ENCODE assay signal across 13 mouse cellular contexts in the genomic region with DNA sequence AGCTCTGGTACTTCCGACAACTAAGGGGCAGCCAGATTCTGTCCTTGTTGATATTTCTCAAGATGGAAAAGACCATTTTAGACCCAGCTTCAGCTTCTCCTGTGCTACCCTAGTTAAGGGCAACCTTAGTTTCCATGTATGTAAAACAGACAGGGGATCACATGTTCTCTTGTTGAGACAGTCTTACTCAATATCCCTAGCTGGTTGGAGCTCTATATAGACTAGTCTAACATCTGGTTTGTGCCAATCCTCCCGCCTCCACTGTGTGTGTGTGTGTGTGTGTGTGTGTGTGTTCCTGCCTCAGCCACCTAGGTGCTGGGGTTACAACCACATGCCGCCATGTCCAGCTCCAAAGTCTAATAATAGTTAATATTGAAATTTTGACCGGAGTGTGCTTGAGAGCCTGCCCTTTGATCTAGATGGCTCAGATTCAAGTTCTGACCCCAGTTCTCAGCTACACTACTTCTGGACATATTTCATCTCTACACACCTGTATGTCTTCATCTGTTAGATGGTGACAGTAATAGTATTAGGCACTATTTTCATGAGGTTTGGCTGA. TPM values are rescaled to one million over a fixed set of nuclear protein-coding genes. Genes with fewer than 3 reads are reported as not detected.
DNase-seq lines count a peak whose midpoint lies in the region; ATAC-seq lines count a peak whose summit lies in the region.
"Had no signal": no experiment of that assay in that cellular context is flagged by ENCODE, and none has a peak within 500 bp of the region (broad histone marks: within the 10 kb centered on the region; RNA-seq: fewer than 3 reads in every experiment).

No protein-coding gene starts in this region.

- H3K4me3 ChIP-seq in forebrain, embryonic 10.5 days = no peak overlapping the region
- no peak overlapping the region for H3K4me3 ChIP-seq in forebrain, embryonic 16.5 days (replicated peaks; ENCODE audit: low read length)
- H3K4me3 ChIP-seq in kidney, embryonic 15.5 days (replicated peaks) = no peak overlapping the region
- H3K4me3 ChIP-seq in midbrain, embryonic 12.5 days = no peak overlapping the region
- no peak overlapping the region for H3K4me3 ChIP-seq in midbrain, embryonic 16.5 days (ENCODE audit: low read depth, low read length)
- H3K4me3 ChIP-seq: layer of hippocampus, adult 2 months; liver, embryonic 13.5 days; neural tube, embryonic 12.5 days had no signal

- intact Hi-C loops in gastrocnemius, postnatal 36 days (cut with DNase I) = no loop called here

- peaks cover 24% of the 10 kb centered on the region for H3K36me3 ChIP-seq in forebrain, embryonic 10.5 days (replicated peaks)
- no peaks in the 10 kb centered on the region; the same call in 1 of the 2 replicates for H3K36me3 ChIP-seq in forebrain, embryonic 16.5 days (ENCODE audit: control insufficient read depth, insufficient read depth)
- H3K36me3 ChIP-seq in kidney, embryonic 15.5 days = peaks cover 21% of the 10 kb centered on the region; the same call in 1 of the 2 replicates
- H3K36me3 ChIP-seq in midbrain, embryonic 12.5 days = peaks cover 2% of the 10 kb centered on the region
- peaks cover 1% of the 10 kb centered on the region; the same call in 1 of the 2 replicates for H3K36me3 ChIP-seq in midbrain, embryonic 16.5 days (ENCODE audit: control insufficient read depth, insufficient read depth, low read length)

- peaks cover 19% of the 10 kb centered on the region for H3K27me3 ChIP-seq in forebrain, embryonic 10.5 days (ENCODE audit: poor library complexity, severe bottlenecking)
- H3K27me3 ChIP-seq in forebrain, embryonic 16.5 days (replicated peaks; ENCODE audit: control insufficient read depth, insufficient read depth, low read length) = no peaks in the 10 kb centered on the region
- no peaks in the 10 kb centered on the region for H3K27me3 ChIP-seq in kidney, embryonic 15.5 days
- H3K27me3 ChIP-seq in midbrain, embryonic 12.5 days = peaks cover 17% of the 10 kb centered on the region
- no peaks in the 10 kb centered on the region for H3K27me3 ChIP-seq in midbrain, embryonic 16.5 days (ENCODE audit: control insufficient read depth, insufficient read depth, low read depth, low read length)
- H3K27me3 ChIP-seq: neural tube, embryonic 12.5 days had no signal

- H3K9ac ChIP-seq in forebrain, embryonic 16.5 days (replicated peaks; ENCODE audit: low read depth, low read length) = no peak overlapping the region
- H3K9ac ChIP-seq in kidney, embryonic 15.5 days = no peak overlapping the region
- H3K9ac ChIP-seq in midbrain, embryonic 12.5 days (replicated peaks) = no peak overlapping the region
- no peak overlapping the region for H3K9ac ChIP-seq in midbrain, embryonic 16.5 days (ENCODE audit: low read depth, low read length)
- H3K9ac ChIP-seq: liver, embryonic 13.5 days; neural tube, embryonic 12.5 days had no signal

- ATAC-seq in forebrain, embryonic 16.5 days = no peak
- ATAC-seq in kidney, embryonic 15.5 days (replicated peaks; ENCODE audit: low FRiP score) = no peak
- ATAC-seq in midbrain, embryonic 12.5 days (ENCODE audit: low FRiP score, low read depth) = peak; percentile 7; the same call in 1 of the 2 replicates
- ATAC-seq in midbrain, embryonic 16.5 days = no peak
- ATAC-seq in frontal cortex, adult (ENCODE audit: low TSS enrichment) = no peak

- H3K9me3 ChIP-seq in forebrain, embryonic 10.5 days = no peaks in the 10 kb centered on the region
- no peaks in the 10 kb centered on the region for H3K9me3 ChIP-seq in forebrain, embryonic 16.5 days (ENCODE audit: control insufficient read depth, low read length)
- H3K9me3 ChIP-seq in kidney, embryonic 15.5 days (replicated peaks) = no peaks in the 10 kb centered on the region
- no peaks in the 10 kb centered on the region for H3K9me3 ChIP-seq in midbrain, embryonic 12.5 days
- no peaks in the 10 kb centered on the region for H3K9me3 ChIP-seq in midbrain, embryonic 16.5 days (replicated peaks; ENCODE audit: control insufficient read depth, low read length, poor library complexity, severe bottlenecking)
- H3K9me3 ChIP-seq: liver, embryonic 13.5 days; neural tube, embryonic 12.5 days had no signal

- H3K27ac ChIP-seq in forebrain, embryonic 10.5 days = peak overlapping the region; percentile 66; the same call in 1 of the 2 replicates
- H3K27ac ChIP-seq in forebrain, embryonic 16.5 days (ENCODE audit: low read length) = no peak overlapping the region
- H3K27ac ChIP-seq in kidney, embryonic 15.5 days = peak overlapping the region; percentile 76
- peak overlapping the region; percentile 73 for H3K27ac ChIP-seq in midbrain, embryonic 12.5 days (replicated peaks)
- H3K27ac ChIP-seq in midbrain, embryonic 16.5 days (ENCODE audit: low read length) = no peak overlapping the region
- H3K27ac ChIP-seq: layer of hippocampus, adult 2 months; liver, embryonic 13.5 days had no signal

- DNase-seq in forebrain, embryonic 10.5 days (ENCODE audit: extremely low spot score, low spot score) = no peak
- DNase-seq in kidney, postnatal 4 days = no peak
- DNase-seq in gastrocnemius, postnatal 36 days = no peak
- DNase-seq: liver, embryonic 13.5 days had no signal

- peaks cover 55% of the 10 kb centered on the region for H3K4me1 ChIP-seq in forebrain, embryonic 10.5 days
- peaks cover 6% of the 10 kb centered on the region for H3K4me1 ChIP-seq in forebrain, embryonic 16.5 days (replicated peaks; ENCODE audit: control insufficient read depth, insufficient read depth, low read length)
- peaks cover 11% of the 10 kb centered on the region; the same call in 1 of the 2 replicates for H3K4me1 ChIP-seq in kidney, embryonic 15.5 days
- peaks cover 22% of the 10 kb centered on the region for H3K4me1 ChIP-seq in midbrain, embryonic 12.5 days
- no peaks in the 10 kb centered on the region; the same call in 1 of the 2 replicates for H3K4me1 ChIP-seq in midbrain, embryonic 16.5 days (ENCODE audit: control insufficient read depth, insufficient read depth, low read length)

- H3K4me2 ChIP-seq in forebrain, embryonic 16.5 days (ENCODE audit: low read length) = no peak overlapping the region
- no peak overlapping the region for H3K4me2 ChIP-seq in kidney, embryonic 15.5 days
- H3K4me2 ChIP-seq in midbrain, embryonic 12.5 days (replicated peaks) = no peak overlapping the region
- no peak overlapping the region for H3K4me2 ChIP-seq in midbrain, embryonic 16.5 days (ENCODE audit: low read length)
- H3K4me2 ChIP-seq: liver, embryonic 13.5 days; neural tube, embryonic 12.5 days had no signal

- WGBS in forebrain, embryonic 10.5 days = 57% methylated on average over 4 of the region's 4 CpGs
- WGBS in forebrain, embryonic 16.5 days = 64% methylated on average over 4 of the region's 4 CpGs
- 85% methylated on average over 4 of the region's 4 CpGs for WGBS in kidney, embryonic 15.5 days
- WGBS in midbrain, embryonic 12.5 days = 53% methylated on average over 4 of the region's 4 CpGs
- WGBS in midbrain, embryonic 16.5 days = 59% methylated on average over 4 of the region's 4 CpGs

RNA-seq across cellular contexts. Expression of a gene that starts 3.2 kb away (rescaled TPM):
- not detected in 2 replicates for polyA plus RNA-seq in forebrain, embryonic 10.5 days (2016; fragmentation: Nextera tagmentation; extraction: Ambion mirVana)
- 0.20 and 0.23 TPM in 2 replicates for polyA plus RNA-seq in forebrain, embryonic 16.5 days (2015; fragmentation: Nextera tagmentation; extraction: Ambion mirVana)
- 0.17 TPM in 1 of 2 replicates, not detected in the other for polyA plus RNA-seq in kidney, embryonic 15.5 days (2015; fragmentation: Nextera tagmentation; extraction: Ambion mirVana)
- polyA plus RNA-seq in midbrain, embryonic 12.5 days (2016; fragmentation: Nextera tagmentation; extraction: Ambion mirVana) = 0.18 and 0.23 TPM in 2 replicates
- polyA plus RNA-seq in midbrain, embryonic 16.5 days (2015; fragmentation: Nextera tagmentation; extraction: Ambion mirVana) = not detected in 2 replicates
- total RNA-seq in gastrocnemius, postnatal 36 days (2021) = not detected
- total RNA-seq: heart, postnatal 36 days; layer of hippocampus, adult 2 months; megakaryocyte-erythroid progenitor cell, adult 5-6 weeks had no signal
- polyA plus RNA-seq: liver, embryonic 13.5 days; neural tube, embryonic 12.5 days had no signal

RNA-seq across cellular contexts. Expression of a gene that starts 45.5 kb away (rescaled TPM):
- 93.2 and 93.7 TPM in 2 replicates for polyA plus RNA-seq in forebrain, embryonic 10.5 days (2016; fragmentation: Nextera tagmentation; extraction: Ambion mirVana)
- polyA plus RNA-seq in forebrain, embryonic 16.5 days (2015; fragmentation: Nextera tagmentation; extraction: Ambion mirVana) = 73.6 and 87.9 TPM in 2 replicates
- 78.7 and 83.4 TPM in 2 replicates for polyA plus RNA-seq in kidney, embryonic 15.5 days (2015; fragmentation: Nextera tagmentation; extraction: Ambion mirVana)
- polyA plus RNA-seq in midbrain, embryonic 12.5 days (2016; fragmentation: Nextera tagmentation; extraction: Ambion mirVana) = 81.8 and 85.3 TPM in 2 replicates
- polyA plus RNA-seq in midbrain, embryonic 16.5 days (2015; fragmentation: Nextera tagmentation; extraction: Ambion mirVana) = 65.8 and 69.1 TPM in 2 replicates
- total RNA-seq in gastrocnemius, postnatal 36 days (2021) = 10 to 100 TPM; 20.8 to 25.1 TPM

Comparison
In these comparisons a context has a peak if more than half of its experiments do, and no peak if none do; other contexts are left out.
1. H3K27ac ChIP-seq: peak in forebrain, embryonic 10.5 days (single experiment), kidney, embryonic 15.5 days (single experiment) and midbrain, embryonic 12.5 days (single experiment); none in forebrain, embryonic 16.5 days (single experiment) and midbrain, embryonic 16.5 days (single experiment).